Mouse (Mus musculus): Measurements from ENCODE around the gene Col20a1. TPM values are rescaled to one million over a fixed set of nuclear protein-coding genes. Genes with fewer than 3 reads are reported as not detected.

The Col20a1 gene
- polyA plus RNA-seq, 1 experiment: 2.9 TPM

- H3K36me3 ChIP-seq (ENCODE audit: control insufficient read depth, insufficient read depth, low read length): no peaks in the 10 kb centered on the region
- WGBS: 75% methylated on average over 7 of the region's 7 CpGs
- no peak overlapping the region for H3K27ac ChIP-seq (ENCODE audit: insufficient read depth, low read depth, low read length)
- no peak overlapping the region for H3K4me3 ChIP-seq (ENCODE audit: low read depth, low read length)
- H3K4me1 ChIP-seq (ENCODE audit: control insufficient read depth, insufficient read depth, insufficient read length, low read length): peaks cover 22% of the 10 kb centered on the region; the same call in 1 of the 2 replicates
- TF ChIP-seq POLR2A (IDR thresholded peaks at IDR 0.05; ENCODE audit: low read depth, low read length) (no peak), CTCF (IDR thresholded peaks at IDR 0.05; ENCODE audit: extremely low read depth, insufficient read length, insufficient replicate concordance, low read depth, low read length) (no peak)
- H3K27me3 ChIP-seq (ENCODE audit: control insufficient read depth, insufficient read depth, low read length): 0 out of 2 replicates have a peak, but pooled peaks cover 5% of the 10 kb centered on the region
These were observed 26.7 kb upstream of the Col20a1 start for GRCm38 (mm10) chr2:180959605-180960004.

GRCm38 (mm10) chr2:180960187-180960586 is 26.1 kb upstream of the Col20a1 start:
- no peak for TF ChIP-seq POLR2A (IDR thresholded peaks at IDR 0.05; ENCODE audit: low read depth, low read length)
- TF ChIP-seq CTCF (IDR thresholded peaks at IDR 0.05; ENCODE audit: extremely low read depth, insufficient read length, insufficient replicate concordance, low read depth, low read length): no peak
- Histone ChIP-seq H3K4me1 (ENCODE audit: control insufficient read depth, insufficient read depth, insufficient read length, low read length) (peaks cover 22% of the 10 kb centered on the region; the same call in 1 of the 2 replicates), H3K36me3 (ENCODE audit: control insufficient read depth, insufficient read depth, low read length) (no peaks in the 10 kb centered on the region), H3K27me3 (ENCODE audit: control insufficient read depth, insufficient read depth, low read length) (no peaks in the 10 kb centered on the region), H3K27ac (ENCODE audit: insufficient read depth, low read depth, low read length) (no peak overlapping the region), H3K4me3 (ENCODE audit: low read depth, low read length) (no peak overlapping the region)
- 84% methylated on average over 3 of the region's 3 CpGs for WGBS

- no peaks in the 10 kb centered on the region for H3K27me3 ChIP-seq (ENCODE audit: control insufficient read depth, insufficient read depth, low read length)
- H3K36me3 ChIP-seq (ENCODE audit: control insufficient read depth, insufficient read depth, low read length): no peaks in the 10 kb centered on the region
- peaks cover 22% of the 10 kb centered on the region; the same call in 1 of the 2 replicates for H3K4me1 ChIP-seq (ENCODE audit: control insufficient read depth, insufficient read depth, insufficient read length, low read length)
- no peak overlapping the region for H3K4me3 ChIP-seq (ENCODE audit: low read depth, low read length)
- TF ChIP-seq CTCF (IDR thresholded peaks at IDR 0.05; ENCODE audit: extremely low read depth, insufficient read length, insufficient replicate concordance, low read depth, low read length) (no peak), POLR2A (IDR thresholded peaks at IDR 0.05; ENCODE audit: low read depth, low read length) (peak; percentile 25; the same call in 1 of the 2 replicates)
- peak overlapping the region; percentile 87 for H3K27ac ChIP-seq (ENCODE audit: insufficient read depth, low read depth, low read length)
- 51% methylated on average over 2 of the region's 2 CpGs for WGBS
These were observed 23.6 kb upstream of the Col20a1 start for GRCm38 (mm10) chr2:180962616-180963308.

- no peak overlapping the region for H3K4me3 ChIP-seq (ENCODE audit: low read depth, low read length)
- H3K27me3 ChIP-seq (ENCODE audit: control insufficient read depth, insufficient read depth, low read length): no peaks in the 10 kb centered on the region
- H3K4me1 ChIP-seq (ENCODE audit: control insufficient read depth, insufficient read depth, insufficient read length, low read length): peaks cover 23% of the 10 kb centered on the region; the same call in 1 of the 2 replicates
- peak; percentile 97; the same call in 1 of the 2 replicates for TF ChIP-seq CTCF (IDR thresholded peaks at IDR 0.05; ENCODE audit: extremely low read depth, insufficient read length, insufficient replicate concordance, low read depth, low read length)
- TF ChIP-seq POLR2A (IDR thresholded peaks at IDR 0.05; ENCODE audit: low read depth, low read length): no peak
- H3K36me3 ChIP-seq (ENCODE audit: control insufficient read depth, insufficient read depth, low read length): no peaks in the 10 kb centered on the region
- H3K27ac ChIP-seq (ENCODE audit: insufficient read depth, low read depth, low read length): peak overlapping the region; percentile 62
- WGBS: 2% methylated on average over 5 of the region's 5 CpGs
These were observed 22.4 kb upstream of the Col20a1 start for GRCm38 (mm10) chr2:180963956-180964355.

GRCm38 (mm10) chr2:180966092-180966882 is 20.0 kb upstream of the Col20a1 start:
- Histone ChIP-seq H3K27ac (ENCODE audit: insufficient read depth, low read depth, low read length) (peak overlapping the region; percentile 99), H3K4me1 (ENCODE audit: control insufficient read depth, insufficient read depth, insufficient read length, low read length) (peaks cover 24% of the 10 kb centered on the region; the same call in 1 of the 2 replicates), H3K27me3 (ENCODE audit: control insufficient read depth, insufficient read depth, low read length) (no peaks in the 10 kb centered on the region), H3K4me3 (ENCODE audit: low read depth, low read length) (peak overlapping the region; percentile 96), H3K36me3 (ENCODE audit: control insufficient read depth, insufficient read depth, low read length) (peaks cover 9% of the 10 kb centered on the region)
- TF ChIP-seq POLR2A (IDR thresholded peaks at IDR 0.05; ENCODE audit: low read depth, low read length): no peak
- no peak; the same call in 1 of the 2 replicates for TF ChIP-seq CTCF (IDR thresholded peaks at IDR 0.05; ENCODE audit: extremely low read depth, insufficient read length, insufficient replicate concordance, low read depth, low read length)
- WGBS: 3% methylated on average over 14 of the region's 14 CpGs

- TF ChIP-seq CTCF (IDR thresholded peaks at IDR 0.05; ENCODE audit: extremely low read depth, insufficient read length, insufficient replicate concordance, low read depth, low read length): no peak
- peak; percentile 77 for TF ChIP-seq POLR2A (IDR thresholded peaks at IDR 0.05; ENCODE audit: low read depth, low read length)
- H3K27ac ChIP-seq (ENCODE audit: insufficient read depth, low read depth, low read length): peak within 1 kb of the TSS; percentile 99
- no peaks in the 10 kb centered on the region for H3K27me3 ChIP-seq (ENCODE audit: control insufficient read depth, insufficient read depth, low read length)
- H3K4me1 ChIP-seq (ENCODE audit: control insufficient read depth, insufficient read depth, insufficient read length, low read length): peaks cover 18% of the 10 kb centered on the region; the same call in 1 of the 2 replicates
- peak within 1 kb of the TSS; percentile 96 for H3K4me3 ChIP-seq (ENCODE audit: low read depth, low read length)
- under 1% methylated on average over 57 of the region's 57 CpGs for WGBS
- H3K36me3 ChIP-seq (ENCODE audit: control insufficient read depth, insufficient read depth, low read length): peaks cover 18% of the 10 kb centered on the region
These were observed 19.1 kb upstream of the Col20a1 start, which contains the start of gene Arfgap1 for GRCm38 (mm10) chr2:180967010-180967763. Arfgap1 (plus strand) TSS chr2:180967225.
